Mouse (Mus musculus) erythroblast, embryonic 14.5 days (primary cell): ENCODE results near the gene Castor1. TPM values are rescaled to one million over a fixed set of nuclear protein-coding genes. Genes with fewer than 3 reads are reported as not detected.

Source experiments
- H3K27me3 ChIP-seq: 2 replicates; pipeline ENCODE4 v1.6.1; 2012; ENCODE audit warnings: inconsistent platforms; ENCODE audit not compliant: control insufficient read depth
- H3K36me3 ChIP-seq: 2 replicates; pipeline ENCODE4 v1.6.1; 2012; ENCODE audit warnings: mild to moderate bottlenecking, inconsistent platforms; ENCODE audit not compliant: control insufficient read depth
- H3K4me1 ChIP-seq: 2 replicates; pipeline ENCODE4 v1.6.1; 2012; ENCODE audit warnings: inconsistent platforms; ENCODE audit not compliant: control insufficient read depth
- H3K4me3 ChIP-seq: replicated peaks from 2 replicates; pipeline ENCODE3; 2012; ENCODE audit warnings: moderate library complexity, mild to moderate bottlenecking, inconsistent platforms
- H3K9me3 ChIP-seq: 2 replicates; pipeline ENCODE4 v1.6.1; 2012; ENCODE audit warnings: low read length, inconsistent platforms, mixed read lengths; ENCODE audit not compliant: control insufficient read depth
- GATA1 ChIP-seq: IDR thresholded peaks from 2 replicates; pipeline ENCODE4 v1.6.1; 2012; ENCODE audit warnings: low read length, inconsistent platforms, mixed read lengths
- TAL1 ChIP-seq: IDR thresholded peaks from 3 replicates; pipeline ENCODE4 v1.6.1; 2012; ENCODE audit warnings: low read length, inconsistent platforms, mixed read lengths
- polyA plus RNA-seq: library from polyadenylated mRNA; stranded (reverse); fragments of >175 nt; gene quantifications from 2 replicates; pipeline ENCODE4 v1.2.3, GENCODE M21; 2012

The Castor1 gene
- polyA plus RNA-seq, 1 experiment, result 0.18 TPM

DNA sequence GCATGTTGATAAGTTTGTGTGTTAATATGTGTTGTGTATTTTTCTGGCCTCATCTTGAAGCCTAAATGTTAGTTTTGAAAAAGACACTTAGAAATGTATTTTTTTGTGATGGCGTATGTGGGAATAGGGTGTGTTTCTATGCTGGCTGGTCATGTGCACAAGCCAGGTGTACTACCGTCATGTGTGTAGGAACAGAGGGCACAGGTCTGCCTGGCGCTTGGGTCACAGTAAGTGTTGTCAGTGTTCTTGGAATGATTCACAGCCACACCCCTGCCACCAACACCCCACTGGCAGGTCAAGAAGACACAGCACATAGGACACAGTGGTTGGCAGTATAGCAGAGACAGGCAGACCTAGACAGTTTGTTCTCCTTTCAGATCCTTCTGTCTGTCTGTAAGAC, 31.1 kb downstream of the Castor1 start:
- Histone ChIP-seq H3K4me1 (peaks cover 29% of the 10 kb centered on the region), H3K9me3 (peaks cover 2% of the 10 kb centered on the region; the same call in 1 of the 2 replicates), H3K4me3 (no peak overlapping the region), H3K27me3 (no peaks in the 10 kb centered on the region), H3K36me3 (no peaks in the 10 kb centered on the region)
- TF ChIP-seq GATA1 (no peak), TAL1 (no peak)

DNA sequence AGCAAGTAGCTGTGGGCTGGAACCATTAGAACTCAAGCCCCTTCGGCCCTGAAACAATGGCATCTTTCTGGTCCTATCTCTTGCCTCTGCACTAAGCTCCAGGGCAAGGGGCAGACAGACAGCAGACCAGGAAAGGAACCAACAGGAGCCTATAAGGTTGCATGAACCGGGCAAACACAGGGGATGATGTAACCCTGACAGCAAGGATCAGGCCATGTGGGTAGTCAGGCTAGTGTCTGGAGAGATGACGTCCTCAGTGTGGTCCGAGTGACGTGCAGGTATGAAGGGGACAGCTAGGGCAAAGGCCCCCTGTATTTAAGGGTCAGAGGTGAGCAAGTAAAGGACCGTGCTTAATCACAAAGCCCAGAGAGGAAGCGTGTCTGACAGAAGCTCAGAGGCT, 32.3 kb downstream of the Castor1 start:
- H3K27me3 ChIP-seq, result no peaks in the 10 kb centered on the region
- peaks cover 2% of the 10 kb centered on the region; the same call in 1 of the 2 replicates for H3K9me3 ChIP-seq
- peaks cover 24% of the 10 kb centered on the region for H3K4me1 ChIP-seq
- no peak overlapping the region for H3K4me3 ChIP-seq
- TF ChIP-seq GATA1 (no peak), TAL1 (no peak)
- no peaks in the 10 kb centered on the region for H3K36me3 ChIP-seq

DNA sequence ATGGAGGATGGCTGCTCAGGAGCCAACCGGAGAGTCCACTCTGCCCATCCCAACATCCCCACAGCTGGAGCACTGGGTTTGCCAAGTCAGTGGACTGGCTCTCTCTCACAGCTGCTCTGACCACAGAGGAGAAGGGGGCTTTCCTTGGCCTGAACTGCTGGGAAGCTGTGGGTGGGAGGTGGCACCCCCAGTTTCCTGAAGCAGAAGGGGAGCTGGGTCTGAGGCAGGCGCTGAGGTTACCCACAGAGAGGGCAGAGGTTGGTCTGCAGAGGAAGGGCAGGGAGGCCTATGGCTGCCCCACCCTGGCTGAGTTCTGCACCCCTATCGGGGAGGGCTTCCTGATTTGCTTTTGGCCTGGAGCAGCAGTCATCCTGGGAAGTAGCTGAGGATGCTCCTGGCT, 33.4 kb downstream of the Castor1 start:
- no peak overlapping the region for H3K4me3 ChIP-seq
- peaks cover 13% of the 10 kb centered on the region for H3K4me1 ChIP-seq
- TF ChIP-seq GATA1 (no peak), TAL1 (no peak)
- H3K27me3 ChIP-seq, result no peaks in the 10 kb centered on the region
- no peaks in the 10 kb centered on the region for H3K36me3 ChIP-seq
- peaks cover 2% of the 10 kb centered on the region; the same call in 1 of the 2 replicates for H3K9me3 ChIP-seq

DNA sequence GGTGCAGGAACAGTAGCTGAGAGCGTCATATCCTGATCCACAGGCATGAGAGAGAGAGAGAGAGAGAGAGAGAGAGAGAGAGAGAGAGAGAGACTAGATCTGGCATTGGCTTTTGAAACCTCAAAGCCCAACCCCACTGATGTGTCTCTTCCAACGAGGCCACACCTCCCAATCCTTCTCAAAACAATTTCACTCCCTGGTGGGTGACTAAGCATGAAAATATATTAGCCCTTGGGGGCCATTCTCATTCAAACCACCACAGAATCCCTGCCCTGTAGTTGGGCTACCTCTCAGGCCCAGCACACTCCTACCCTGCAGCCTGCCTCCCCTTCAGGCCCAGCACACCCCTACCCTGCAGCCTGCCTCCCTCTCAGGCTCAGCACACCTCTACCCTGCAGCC, 34.9 kb downstream of the Castor1 start:
- H3K9me3 ChIP-seq, result peaks cover 2% of the 10 kb centered on the region; the same call in 1 of the 2 replicates
- H3K27me3 ChIP-seq, result no peaks in the 10 kb centered on the region
- no peaks in the 10 kb centered on the region for H3K36me3 ChIP-seq
- peaks cover 15% of the 10 kb centered on the region for H3K4me1 ChIP-seq
- H3K4me3 ChIP-seq, result no peak overlapping the region
- TF ChIP-seq GATA1 (no peak), TAL1 (no peak)

DNA sequence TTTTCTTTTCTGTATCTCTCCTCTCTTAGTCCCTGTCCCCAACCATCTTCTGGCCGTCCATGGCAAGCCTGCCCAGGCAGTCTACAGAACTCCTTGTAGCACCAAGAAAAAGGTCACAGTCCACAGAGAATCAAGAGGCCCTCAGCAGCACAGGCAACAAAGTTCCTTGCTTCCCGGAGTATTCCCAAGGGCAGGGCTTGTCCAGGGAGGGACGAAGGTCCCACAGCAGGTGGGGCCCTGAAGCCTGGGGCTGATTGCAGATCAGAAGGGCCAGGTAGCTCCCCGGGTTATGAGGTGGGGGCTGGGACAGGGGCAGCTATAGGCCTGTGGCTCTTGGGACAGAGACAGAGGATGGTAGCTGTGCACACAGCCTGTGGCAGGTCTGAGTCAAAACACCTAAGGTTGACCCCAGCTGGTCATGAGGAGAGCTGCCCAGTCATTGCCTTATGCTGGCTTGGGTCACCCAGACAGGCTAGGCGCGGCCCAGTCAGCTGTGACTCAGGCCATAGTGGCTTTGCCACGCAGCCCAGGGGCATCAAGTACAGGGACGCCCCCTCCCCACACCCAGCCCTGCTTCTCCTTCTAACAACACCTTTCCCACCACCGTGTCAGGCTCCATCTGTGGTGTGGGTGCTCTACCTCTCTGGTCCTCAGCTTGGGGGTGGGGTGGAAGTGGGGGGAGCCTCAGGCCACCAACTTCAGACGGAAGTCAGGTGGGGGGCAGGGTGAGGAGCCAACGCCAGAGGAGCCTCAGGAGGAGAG, 39.0 kb downstream of the Castor1 start, which contains the start of gene Lif:
TSS of gene Lif (plus strand) at position 712 of the 762 bp plus-strand sequence.
- peaks cover 4% of the 10 kb centered on the region for H3K27me3 ChIP-seq
- H3K9me3 ChIP-seq, result peaks cover 2% of the 10 kb centered on the region; the same call in 1 of the 2 replicates
- no peak within 1 kb of the TSS for H3K4me3 ChIP-seq
- TF ChIP-seq GATA1, result no peak
- no peak for TF ChIP-seq TAL1
- H3K36me3 ChIP-seq, result no peaks in the 10 kb centered on the region
- peaks cover 20% of the 10 kb centered on the region for H3K4me1 ChIP-seq

DNA sequence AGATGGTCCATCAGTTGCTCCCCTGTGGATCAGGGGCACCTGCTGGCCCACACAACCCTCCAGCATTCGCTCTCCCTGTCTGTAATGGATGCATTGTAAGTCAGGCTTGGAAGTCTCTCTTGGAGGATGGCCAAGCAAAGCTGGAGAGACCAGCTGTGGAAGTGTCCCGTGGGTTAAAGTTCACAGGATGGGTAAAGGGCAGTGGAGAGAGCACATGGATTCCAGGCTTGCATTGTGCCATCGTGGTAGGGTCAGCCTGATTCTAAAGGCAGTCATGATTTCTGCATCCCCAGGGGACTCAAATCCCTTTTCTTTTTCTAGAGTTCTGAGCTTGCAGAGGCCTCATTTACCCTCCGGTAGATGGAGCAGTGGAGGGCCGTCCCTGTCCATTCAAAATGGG, 39.7 kb downstream of the Castor1 start:
- Histone ChIP-seq H3K27me3 (peaks cover 4% of the 10 kb centered on the region), H3K4me1 (peaks cover 20% of the 10 kb centered on the region), H3K4me3 (no peak overlapping the region), H3K36me3 (no peaks in the 10 kb centered on the region), H3K9me3 (peaks cover 2% of the 10 kb centered on the region; the same call in 1 of the 2 replicates)
- TF ChIP-seq GATA1 (no peak), TAL1 (no peak)

DNA sequence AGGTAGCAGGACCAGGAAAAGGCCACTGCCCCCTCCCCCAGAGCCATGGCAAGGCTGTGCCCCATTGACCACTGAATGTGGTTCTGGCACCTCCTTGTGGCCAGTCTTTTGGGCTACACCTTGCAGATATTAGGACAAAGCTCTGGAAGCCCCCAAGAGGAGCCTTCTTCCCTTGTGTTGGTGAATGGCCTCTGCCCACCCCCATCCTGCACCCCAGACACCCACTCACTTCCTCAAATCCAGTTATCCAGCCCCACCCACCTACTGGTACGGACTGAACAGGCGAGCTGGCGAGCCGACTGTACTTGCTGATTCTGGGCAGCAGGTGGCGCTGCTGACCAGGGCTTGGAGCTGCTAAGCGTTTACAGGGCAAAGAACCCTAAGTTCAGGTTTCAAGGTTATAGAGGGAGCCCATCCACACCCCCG, 40.6 kb downstream of the Castor1 start:
- peaks cover 18% of the 10 kb centered on the region for H3K4me1 ChIP-seq
- H3K9me3 ChIP-seq, result no peaks in the 10 kb centered on the region
- no peak overlapping the region for H3K4me3 ChIP-seq
- H3K36me3 ChIP-seq, result no peaks in the 10 kb centered on the region
- TF ChIP-seq GATA1 (no peak), TAL1 (no peak)
- H3K27me3 ChIP-seq, result peaks cover 8% of the 10 kb centered on the region

DNA sequence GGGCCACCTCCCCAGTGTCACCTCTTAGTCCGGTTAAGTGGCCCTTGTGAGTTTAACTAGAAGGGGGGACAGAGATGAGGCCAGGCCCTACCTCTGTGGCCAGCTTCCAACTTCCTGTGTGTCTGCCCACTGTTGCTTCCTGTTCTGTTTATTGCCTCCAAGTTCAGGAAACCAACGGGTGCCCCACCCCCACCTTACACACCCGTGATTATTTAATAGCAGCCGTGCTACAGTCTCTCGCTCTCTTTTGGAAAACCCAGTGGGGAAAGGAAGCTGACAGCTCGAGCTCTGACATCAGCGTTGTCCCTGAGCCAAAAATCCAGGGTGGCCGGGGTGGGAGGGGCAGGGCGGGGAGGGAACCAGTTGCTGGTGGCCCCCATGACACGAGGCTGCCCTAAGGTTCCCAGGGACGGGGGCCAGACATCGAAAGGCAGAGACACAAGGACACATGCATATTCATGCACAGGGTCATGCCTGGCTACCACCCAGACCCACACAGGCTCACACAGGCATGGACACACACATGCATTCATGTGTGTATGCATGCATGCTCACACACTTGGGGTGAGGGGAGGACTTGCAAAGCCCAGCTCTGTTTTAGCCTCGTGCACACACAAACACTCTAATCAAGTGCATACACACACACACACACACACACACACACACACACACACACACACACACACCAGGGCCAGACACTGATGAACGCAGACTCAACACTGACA, 42.6 kb downstream of the Castor1 start:
- no peaks in the 10 kb centered on the region for H3K9me3 ChIP-seq
- peaks cover 26% of the 10 kb centered on the region for H3K27me3 ChIP-seq
- TF ChIP-seq GATA1, result no peak
- no peaks in the 10 kb centered on the region for H3K36me3 ChIP-seq
- H3K4me3 ChIP-seq, result no peak overlapping the region
- H3K4me1 ChIP-seq, result peaks cover 18% of the 10 kb centered on the region

DNA sequence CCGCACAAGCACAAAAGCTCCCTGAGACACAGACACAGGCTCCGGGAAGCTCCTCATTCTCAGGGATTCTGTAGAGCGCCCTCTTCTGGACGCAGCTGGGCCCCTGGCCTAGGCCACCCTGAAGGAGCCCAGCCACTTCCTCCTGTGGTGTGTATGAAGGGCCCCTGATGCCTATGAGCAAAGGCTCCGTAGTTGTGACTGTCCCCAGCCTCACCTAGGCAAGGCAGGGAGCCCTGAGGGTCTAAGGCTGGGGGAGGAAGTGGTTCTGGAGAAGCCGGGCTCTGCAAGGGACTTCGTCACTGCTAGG, 43.1 kb downstream of the Castor1 start:
- Histone ChIP-seq H3K4me3 (no peak overlapping the region), H3K4me1 (peaks cover 18% of the 10 kb centered on the region), H3K9me3 (no peaks in the 10 kb centered on the region), H3K36me3 (no peaks in the 10 kb centered on the region), H3K27me3 (peaks cover 31% of the 10 kb centered on the region)
- TF ChIP-seq GATA1 (no peak), TAL1 (no peak)
